Mouse (Mus musculus) embryonic fibroblast, embryonic 13.5 days (primary cell): ENCODE results near the gene Rdh1.

Source experiments
- CTCF ChIP-seq: IDR thresholded peaks from 2 replicates; pipeline ENCODE4 v1.5.1; 2011; ENCODE audit warnings: mild to moderate bottlenecking, control low read depth, low read length, moderate library complexity, borderline replicate concordance; ENCODE audit not compliant: insufficient read depth
- POLR2A ChIP-seq: IDR thresholded peaks from 2 replicates; pipeline ENCODE4 v1.6.1; 2011; ENCODE audit warnings: low read depth, mild to moderate bottlenecking, control low read depth, low read length, moderate library complexity

DNA sequence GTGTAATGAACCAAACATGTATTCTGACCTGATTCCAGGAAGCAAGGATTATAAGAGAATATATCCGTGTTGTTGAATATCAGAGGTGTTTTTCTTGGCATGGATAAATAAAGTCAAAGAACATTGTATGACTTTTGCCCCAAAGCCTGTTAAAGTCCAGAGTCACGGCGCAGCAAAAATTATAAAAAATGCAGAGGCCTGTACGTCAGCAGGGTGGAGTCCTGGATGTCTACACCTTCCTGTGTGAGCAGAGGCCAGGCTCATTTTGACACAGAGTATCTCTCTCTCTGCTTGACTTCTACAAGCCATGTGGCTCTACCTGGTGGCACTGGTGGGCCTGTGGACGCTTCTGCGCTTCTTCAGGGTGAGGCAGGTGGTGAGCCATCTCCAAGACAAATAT is 41.4 kb downstream of the Rdh1 start, which contains the start of gene Rdh16:
- TF ChIP-seq CTCF, result no peak
- no peak for TF ChIP-seq POLR2A
